Mouse (Mus musculus): Measurements from ENCODE around the gene Rcc1.

The Rcc1 gene

DNA sequence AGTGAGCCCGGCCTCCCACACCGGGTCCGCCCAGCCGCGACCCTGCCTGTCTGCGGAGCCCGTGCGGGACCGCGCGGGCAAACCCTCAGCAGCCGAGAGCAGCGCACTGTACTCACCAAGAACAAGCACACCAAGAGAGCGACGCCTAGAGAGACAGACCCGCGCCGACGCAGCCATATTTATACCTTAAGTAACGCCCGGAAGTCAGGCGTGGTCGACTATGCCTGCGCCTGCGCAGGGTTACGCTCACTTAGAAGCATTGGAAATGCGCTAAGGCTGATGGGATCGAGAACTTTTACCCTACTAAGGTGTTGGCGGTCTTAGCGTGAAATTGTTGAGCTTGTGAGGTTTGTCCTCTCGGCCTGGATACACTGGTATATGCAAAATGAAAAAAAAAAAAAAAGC is at the start of gene Rcc1:
TSS of gene Rcc1 (minus strand) at position 125 of the 405 bp plus-strand sequence.
- peak; percentile 97 for DNase-seq (ENCODE audit: low spot score)

DNA sequence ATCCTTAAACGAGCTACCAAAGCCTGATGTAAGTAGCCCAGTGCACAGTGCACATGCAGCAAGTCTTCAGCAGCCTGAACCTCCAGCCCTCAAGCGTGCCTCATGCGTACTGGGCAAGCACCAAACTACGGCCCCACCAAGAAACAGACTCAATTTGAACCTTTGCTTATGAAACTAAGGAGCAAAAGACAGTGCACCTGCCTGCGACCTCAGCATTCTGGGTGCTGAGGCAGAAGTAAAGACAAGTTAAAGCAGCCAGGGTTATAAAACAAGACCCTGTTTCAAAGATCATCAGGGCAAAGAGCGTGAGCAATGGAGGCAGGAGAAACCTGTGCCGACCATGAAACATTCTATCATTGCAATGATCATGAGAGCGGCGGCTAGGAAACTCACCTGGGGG is 47.6 kb upstream of the Rcc1 start:
- DNase-seq (ENCODE audit: low spot score) = no peak

DNA sequence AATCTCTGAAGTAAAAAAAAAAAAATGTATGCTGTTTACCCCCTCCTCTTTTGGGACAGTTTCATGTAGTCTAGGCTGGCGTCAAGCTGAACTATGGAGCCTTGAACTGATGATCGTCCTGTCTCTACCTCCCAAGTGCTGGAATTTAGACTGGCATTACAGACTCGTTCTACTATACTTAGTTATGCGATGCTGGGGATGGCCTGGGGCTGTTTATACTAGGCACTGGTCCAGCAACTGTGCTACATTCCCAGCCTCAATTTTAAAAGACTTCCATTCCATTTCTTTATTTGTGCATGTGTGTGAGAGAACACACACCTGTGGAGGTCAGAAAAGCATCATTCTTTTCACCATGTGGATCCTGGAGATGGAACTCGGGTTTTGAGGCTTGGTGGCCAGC is 45.5 kb upstream of the Rcc1 start:
- DNase-seq (ENCODE audit: low spot score) = no peak

DNA sequence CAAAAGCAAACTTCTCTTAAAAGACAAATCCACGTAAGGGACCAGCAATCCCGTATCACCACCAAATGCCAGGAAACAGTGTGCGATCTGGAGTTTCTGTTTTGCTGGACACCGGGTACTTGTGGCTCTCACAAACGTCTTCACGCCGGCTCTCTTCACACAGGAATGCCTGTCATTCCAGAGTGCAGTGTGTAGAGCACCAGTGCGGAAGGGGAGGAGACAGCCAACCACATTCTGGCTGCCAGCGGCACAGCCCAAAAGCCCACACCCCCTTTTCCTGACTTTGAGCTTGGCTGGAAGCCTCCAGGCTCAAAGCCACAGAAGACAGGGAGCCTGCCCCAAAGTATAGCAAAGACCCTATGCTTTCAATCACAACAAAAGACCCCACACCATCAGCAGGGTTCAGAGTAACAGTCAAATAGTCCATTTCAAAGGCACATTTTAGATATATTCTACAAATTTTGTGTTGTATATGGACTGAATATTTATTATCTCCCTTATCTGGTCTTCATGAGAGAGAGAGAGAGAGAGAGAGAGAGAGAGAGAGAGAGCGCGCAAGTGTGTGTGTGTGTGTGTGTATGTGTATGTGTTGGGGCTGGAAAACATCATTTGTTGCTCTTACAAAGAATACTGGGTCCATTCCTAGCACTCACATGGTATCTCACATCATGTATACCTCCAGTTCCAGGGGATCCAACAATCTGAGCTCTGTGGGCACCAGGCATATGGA is 44.8 kb upstream of the Rcc1 start:
- peak; percentile 69 for DNase-seq (ENCODE audit: low spot score)

DNA sequence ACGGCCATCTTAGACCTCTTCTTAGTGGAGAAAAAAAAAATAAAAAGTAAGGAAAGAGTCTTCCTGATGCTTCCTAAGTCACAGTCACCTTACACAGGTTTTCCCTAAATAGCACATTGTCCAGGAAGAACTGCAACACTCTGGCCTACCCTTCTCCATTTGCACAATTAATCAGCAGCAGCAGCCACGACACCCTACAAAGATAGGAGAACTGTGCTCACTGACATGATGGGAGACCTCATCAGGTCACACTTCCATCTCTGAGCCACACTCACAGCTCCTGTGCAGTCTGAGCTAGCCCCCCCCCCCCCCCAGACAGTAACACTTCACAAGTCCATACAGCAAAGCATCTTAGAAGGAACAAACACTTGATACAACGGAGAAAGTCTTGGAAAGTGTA is 43.7 kb upstream of the Rcc1 start:
- no peak for DNase-seq (ENCODE audit: low spot score)

DNA sequence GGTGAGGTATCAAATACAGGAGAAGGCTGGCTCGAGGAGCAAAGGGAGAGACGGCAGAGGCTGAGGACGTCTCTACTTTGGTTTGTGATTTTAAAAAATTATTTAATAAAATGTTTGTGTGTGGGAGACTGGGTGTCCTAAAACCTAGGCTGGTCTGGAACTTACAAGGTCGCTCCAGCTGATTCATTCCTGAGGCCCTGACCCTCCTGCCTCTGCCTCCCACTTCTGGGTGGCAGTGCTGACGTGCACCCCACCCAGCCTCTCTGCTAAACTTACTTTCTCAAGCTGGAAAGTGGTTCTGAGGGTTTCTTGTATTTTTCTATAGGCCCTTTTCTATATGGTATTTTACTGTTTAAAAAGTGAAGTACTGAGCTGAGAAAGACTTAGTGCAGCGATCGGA is 42.8 kb upstream of the Rcc1 start:
- DNase-seq (ENCODE audit: low spot score) = no peak

DNA sequence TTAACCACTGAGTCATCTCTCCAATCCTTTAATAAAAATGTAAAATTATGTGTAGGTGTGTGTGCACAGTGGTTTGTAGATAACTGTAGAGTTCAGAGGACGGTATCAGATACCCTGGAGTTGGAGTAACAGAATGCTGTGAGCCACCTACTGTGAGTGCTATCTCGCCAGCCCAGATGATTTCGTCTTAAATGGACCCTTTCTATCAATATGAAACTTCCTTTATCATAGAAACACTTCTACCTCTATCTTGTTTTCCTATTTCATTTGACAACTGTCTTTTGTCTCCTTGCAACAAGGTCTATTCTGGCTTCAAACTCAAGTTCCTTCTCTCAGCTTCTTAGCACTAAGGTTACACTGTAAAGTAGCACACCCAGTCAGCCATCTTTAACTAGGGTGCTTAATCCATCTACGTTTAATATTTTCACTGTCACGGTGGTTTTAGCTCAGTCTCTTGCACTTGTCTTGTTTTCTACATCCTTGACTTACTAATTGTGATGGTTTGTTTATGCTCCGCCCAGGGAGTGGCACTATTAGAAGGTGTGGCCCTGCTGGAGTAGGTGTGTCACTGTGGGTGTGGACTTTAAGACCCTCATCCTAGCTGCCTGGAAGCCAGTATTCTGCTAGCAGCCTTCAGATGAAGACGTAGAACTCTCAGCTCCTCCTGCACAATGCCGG is 37.8 kb upstream of the Rcc1 start:
- DNase-seq (ENCODE audit: low spot score) = no peak

DNA sequence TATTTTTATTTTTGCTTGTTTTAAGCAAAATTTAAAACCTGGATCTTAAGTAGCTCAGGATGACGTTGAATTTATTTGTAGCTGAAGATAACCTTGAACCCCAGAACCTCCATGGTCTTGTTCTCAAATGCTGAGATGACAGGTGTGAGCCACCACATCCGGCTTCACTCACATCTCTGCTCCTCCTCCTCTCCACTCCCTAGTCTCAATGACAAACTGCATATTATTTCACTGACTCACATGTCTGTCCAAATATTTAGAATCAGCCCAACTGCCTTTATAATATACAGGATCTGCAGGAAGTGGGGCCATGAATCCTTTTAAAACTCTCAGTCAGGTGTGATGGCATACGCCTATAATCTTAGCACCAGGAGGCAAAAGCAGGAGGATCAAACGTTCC is 35.9 kb upstream of the Rcc1 start:
- DNase-seq (ENCODE audit: low spot score) = no peak

DNA sequence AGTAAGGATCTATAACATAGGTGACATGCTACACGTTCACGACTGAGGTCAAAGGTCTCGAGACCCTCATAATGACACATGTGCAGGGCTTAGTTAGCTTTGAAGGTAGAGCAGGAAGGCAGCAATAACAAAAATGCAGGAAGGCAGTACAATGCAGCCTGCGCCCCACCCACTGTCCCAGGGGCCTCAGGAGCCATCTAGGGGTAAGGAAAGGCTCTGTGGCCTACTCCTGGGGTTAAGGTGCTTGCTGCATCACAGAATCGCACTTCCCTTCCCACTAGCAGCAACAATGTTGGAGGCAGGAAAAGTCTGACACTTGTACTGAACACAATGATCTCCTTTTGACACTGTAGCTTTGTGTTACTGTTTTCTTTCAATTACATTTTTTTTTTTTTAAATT is 34.2 kb upstream of the Rcc1 start:
- no peak for DNase-seq (ENCODE audit: low spot score)

DNA sequence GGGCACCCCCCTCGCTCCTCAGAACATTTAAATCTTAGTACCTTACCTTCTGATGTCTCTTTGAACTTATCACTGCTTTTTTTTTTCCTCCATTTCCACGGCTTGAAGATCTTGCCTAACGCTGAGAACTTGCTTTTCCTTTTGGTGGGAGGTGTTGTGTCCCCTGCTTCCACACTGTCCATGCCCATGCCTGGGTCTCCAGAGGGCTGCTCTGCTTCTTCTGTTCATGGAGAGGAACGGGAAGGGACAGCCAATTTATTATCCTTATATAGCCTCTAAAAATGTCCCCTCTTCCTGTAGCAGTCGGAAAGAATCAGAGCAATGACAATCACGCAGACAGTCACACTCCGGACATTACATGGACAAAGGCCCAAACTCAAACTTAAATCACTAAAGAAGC is 33.4 kb upstream of the Rcc1 start:
- DNase-seq (ENCODE audit: low spot score) = no peak

DNA sequence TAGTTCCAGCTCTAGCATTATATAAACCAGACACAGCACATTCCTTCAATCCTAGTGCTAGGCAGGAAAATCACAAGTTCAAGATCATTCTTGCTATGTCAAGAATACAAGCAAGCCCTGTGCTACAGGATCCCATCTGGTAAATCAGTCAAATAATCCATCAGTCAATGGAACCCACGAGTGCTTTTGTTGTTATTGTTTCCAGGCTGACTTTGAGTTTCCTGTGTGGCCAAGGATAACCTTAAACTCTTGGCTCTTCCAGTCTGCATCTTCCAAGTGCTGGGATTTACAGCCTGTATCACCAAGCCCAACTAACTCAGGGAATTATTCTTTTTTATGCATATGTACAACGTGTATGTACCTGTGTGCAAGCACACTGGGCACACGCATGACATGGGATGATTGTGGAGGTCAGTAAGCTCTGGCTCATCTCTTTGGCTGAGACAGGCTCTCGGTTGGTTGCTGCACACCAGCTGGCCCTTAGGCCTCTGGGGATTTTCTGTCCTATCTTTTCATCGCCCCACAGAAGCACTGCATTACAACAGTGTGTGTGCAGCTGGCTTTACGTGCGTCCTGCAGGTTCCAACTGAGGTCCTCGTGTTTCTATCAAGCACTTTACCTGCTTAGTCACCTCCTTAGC is 32.5 kb upstream of the Rcc1 start:
- no peak for DNase-seq (ENCODE audit: low spot score)

DNA sequence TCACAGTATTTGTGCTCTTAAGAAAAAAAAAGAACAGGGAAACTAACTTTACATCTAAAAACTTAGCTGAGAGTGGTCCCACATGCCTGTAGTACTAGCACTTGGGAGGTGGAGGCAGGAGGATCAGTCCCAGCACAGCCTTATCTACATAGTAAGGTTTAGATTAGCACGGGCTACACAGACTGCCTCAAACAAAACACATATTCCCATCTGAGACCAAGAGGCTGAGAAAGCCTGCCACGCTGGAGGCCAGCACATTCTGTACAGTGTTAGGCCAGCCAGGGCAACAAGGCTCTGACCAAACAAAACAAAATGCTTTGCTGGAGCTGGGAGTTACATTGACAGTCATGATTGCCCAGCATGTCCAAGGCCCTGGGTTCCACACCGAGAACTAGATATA is 30.1 kb upstream of the Rcc1 start:
- no peak for DNase-seq (ENCODE audit: low spot score)

DNA sequence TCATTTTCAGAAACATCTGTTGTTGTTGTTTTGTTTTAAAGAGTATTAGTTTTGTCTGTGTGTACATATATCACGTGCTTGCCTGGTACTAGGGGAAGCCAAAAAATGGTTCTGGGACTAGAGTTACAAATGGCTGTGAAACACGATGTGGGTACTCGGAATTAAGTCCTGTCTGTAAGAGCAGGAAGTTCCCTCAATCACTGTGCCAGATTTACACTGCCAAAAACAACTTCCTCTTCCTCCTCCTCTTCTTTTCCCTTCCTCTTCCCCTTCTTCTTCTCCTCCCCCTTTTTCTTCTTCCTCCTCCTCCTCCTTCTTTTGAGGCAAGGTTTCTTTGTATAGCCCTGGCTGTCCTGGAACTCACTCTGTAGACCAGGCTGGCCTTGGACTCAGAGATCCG is 28.9 kb upstream of the Rcc1 start:
- DNase-seq (ENCODE audit: low spot score) = no peak

DNA sequence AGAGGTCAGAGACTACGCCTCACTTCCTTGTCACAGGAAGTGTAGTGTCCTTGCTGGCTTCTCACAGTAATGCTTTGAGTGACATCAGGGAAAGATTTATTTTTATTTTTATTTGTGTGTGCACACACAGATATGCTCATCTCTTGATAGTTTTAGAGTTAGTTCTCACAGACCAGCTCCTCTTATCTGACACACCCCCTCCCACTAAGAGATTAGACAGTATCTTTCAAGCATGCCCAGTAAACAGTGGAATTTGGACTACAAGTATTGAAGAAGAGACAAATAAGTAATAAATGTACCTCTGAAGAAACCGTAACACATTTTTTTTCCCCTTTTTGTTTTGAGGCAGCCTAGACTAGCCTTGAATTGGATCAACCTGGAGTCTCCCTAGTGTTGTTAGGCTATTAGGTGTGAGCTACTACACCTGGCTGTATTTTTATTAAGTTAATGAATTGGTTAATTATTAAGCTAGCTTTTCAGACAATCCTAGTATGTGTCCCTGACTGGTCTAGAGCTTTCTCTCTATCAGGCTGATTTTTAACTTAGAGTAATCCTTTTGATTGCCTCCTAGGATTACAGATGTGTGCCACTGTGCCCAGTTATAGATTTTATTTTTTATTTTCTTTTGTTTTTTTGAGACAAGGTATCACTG is 27.7 kb upstream of the Rcc1 start:
- DNase-seq (ENCODE audit: low spot score) = no peak

DNA sequence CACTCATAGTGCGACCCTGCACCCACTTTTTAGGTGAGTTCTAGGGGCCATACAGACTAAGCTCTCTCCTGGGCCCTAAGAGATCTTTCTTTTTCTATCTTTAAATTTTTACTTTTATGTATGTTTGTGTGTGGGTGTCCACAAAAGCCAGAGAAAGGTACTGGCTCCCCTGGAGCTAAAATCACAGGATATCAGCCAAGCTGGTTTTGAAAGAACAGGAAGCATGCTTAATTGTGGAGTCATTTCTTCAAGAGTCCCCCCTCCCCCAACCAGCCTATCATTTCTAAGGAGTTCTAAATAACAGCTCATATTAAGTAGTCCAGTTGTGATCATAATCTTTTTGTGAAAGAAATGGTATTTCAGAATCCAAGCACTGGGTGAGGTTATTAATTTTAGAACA is 20.4 kb upstream of the Rcc1 start:
- DNase-seq (ENCODE audit: low spot score) = no peak

DNA sequence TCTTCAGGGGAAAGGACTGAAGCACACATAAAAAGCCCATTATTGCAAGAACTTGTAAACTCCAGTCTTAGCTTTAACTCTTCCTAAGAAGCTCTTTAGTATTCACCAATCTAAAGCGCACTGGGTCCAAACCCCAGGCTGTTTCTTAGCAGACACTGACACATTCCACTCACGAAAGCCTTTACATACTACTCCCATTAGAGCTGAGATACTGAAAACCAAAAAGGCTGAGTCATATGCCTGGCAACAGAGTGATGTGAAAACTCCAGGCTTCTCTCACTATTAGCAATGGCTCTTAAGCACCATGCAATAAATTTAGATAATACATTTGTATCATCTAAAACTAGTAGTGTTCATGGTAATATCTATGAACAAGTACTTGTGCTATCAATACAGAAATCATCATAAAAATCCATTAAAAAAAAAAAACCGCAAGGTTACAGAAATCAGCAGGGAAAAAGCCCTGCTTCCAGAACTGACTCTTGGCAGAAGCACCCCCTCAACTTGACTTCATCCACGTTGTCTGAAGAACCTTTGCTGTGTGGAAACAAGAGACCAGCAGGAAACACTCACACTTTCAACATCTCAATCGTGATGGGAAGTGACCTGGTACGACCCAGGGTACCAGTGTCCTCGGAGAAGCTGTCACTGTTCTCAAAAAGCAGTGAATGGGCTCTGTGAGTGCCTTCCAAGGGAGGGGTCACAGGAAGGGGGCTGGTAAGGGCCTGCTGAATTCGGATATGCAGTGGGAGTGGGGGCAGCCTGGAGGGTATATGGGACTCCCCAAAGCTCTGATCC is 16.7 kb upstream of the Rcc1 start:
- no peak for DNase-seq (ENCODE audit: low spot score)

DNA sequence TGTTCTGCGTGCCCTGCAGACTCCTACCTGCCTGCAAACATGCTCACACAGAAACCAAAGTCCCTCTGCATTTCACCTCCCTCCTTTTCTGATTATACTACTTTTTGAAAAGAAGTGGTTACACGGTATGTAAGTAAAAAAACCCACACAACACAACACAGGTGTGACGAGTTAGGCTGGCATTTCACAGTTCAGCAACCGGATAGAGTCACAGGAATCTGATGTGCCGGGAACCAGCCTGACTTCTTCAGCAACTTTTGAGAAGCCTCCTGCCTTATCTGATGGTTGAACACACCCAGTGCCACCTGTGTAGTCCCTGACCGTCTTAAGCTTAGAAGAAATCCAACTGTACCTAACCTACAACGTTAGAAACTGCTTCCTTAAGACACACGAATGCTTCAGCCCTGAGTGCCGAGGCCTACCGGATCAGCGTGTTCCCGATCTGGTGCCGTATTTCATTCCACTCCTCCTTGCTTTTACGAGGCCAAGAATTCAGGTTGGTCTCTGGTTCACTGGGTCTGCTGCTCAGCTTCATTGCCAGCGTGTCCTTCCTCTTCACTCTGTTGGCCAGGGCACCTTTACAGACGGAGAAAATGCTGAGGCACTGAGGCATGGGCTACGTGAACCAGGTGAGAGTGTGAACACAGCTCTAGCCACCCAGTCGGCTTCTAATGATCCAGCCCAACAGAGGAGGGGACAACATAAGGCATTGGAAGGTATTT is 14.2 kb upstream of the Rcc1 start:
- no peak for DNase-seq (ENCODE audit: low spot score)

DNA sequence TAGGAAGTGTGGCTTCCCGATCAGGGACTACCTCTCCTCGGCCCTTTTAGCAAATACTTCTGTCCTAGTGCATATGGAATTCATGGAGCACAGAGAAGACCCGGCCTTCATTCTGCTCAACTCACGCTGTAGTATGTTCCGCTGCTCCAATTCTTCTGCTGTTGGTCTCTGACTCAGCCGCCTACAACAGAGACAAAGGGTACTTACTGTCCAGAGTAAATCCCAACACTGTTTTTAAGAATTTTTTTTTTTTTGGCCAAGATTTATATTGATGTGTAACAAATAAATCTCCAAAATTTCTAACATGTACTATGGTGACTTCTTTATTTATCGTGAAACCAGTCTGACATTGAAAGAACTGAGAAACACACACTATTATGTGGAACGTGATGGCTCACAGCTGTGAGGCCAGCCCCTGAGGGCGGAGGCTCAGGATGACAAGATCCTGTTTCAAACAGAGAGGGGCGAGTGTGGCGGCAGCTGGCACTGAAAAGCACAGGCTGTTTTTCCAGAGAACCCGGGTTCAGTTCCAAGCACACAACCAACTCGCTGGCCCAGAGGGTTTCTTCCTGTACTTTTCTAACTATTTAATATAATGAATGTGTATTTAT is 12.2 kb upstream of the Rcc1 start:
- no peak for DNase-seq (ENCODE audit: low spot score)

DNA sequence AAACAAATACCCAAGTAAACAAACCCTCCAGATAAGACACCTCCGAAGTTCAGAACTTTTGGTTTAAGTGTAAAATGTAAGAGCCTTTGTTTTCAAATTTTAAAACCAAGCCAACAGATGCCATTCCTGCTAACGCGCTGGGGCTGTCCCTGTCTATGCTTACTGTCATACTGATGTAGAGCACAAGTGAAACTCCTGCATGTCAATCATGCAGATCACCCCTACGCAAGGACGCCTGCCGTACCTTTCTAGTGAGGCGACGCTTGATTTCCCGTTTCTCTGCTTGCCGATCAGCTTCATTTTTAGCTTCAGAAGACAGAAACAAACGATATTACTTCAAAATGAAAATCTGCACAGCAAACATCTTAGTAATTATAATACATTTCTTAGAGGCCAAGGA is 10.1 kb upstream of the Rcc1 start:
- DNase-seq (ENCODE audit: low spot score) = no peak

DNA sequence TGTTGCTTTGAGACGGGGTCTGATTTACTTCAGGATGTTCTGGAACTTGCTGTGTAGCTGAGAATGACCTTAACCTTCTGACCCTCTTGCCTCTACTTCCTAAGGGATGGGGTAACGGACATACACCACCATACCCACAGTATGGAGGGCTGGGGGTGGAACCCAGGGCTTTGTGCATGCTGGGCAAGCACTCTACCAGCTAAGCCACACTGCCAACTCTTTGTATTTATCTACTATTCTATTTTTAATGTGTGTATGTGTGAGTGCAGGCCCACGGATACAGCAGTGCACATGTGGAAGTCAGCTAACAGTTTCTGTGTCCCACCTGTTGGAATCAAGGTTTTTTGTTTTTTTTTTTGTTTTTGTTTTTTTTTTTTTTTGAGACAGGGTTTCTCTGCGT is 6.1 kb upstream of the Rcc1 start:
- no peak for DNase-seq (ENCODE audit: low spot score)

DNA sequence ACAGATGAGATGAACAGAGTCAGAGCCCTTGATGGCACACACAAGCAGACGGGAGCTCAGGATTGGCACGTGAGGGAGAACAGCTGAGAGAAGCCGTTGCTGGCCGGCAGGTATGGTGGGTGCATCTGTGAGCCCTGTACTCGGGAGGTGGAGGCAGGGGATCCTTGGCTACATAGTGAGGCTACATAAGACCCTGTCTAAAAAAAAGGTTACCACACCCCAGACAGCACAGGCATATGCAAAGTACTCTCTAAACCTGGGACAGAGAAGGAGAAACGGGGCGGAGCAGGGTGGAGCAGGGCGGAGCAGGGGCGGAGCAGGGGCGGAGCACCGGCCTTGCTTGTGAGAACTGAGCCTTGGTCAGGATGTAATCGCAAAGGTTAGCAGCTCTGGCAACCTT is 2.8 kb upstream of the Rcc1 start:
- peak; percentile 43 for DNase-seq (ENCODE audit: low spot score)
